Mouse (Mus musculus) midbrain, embryonic 16.5 days (tissue): Measurements from ENCODE around the gene Akr1b8. TPM values are rescaled to one million over a fixed set of nuclear protein-coding genes. Genes with fewer than 3 reads are reported as not detected.
A peak's percentile ranks its signal among the peaks of the same experiment; 100 is the strongest.
"Not testable (repeated sequence)": the region's sequence is repeated elsewhere in the genome, so short reads cannot be mapped to it uniquely, and the experiment has no call there.

Source experiments
- ATAC-seq: fragments of 200-750 bp; cut with Nextera tagmentation; 2 replicates; pipeline ENCODE4 v1.8.0; 2017; ENCODE audit warnings: moderate TSS enrichment
- H3K27ac ChIP-seq: fragments of 300-500 bp; sonication (generic); 2 replicates; pipeline ENCODE4 v1.5.1; 2014; ENCODE audit warnings: mild to moderate bottlenecking, low read length, mixed read lengths
- H3K27me3 ChIP-seq: fragments of 300-500 bp; sonication (generic); 2 replicates; pipeline ENCODE4 v1.6.1; 2014; ENCODE audit warnings: low read depth, low read length, mixed read lengths; ENCODE audit not compliant: control insufficient read depth, insufficient read depth
- H3K36me3 ChIP-seq: fragments of 300-500 bp; sonication (generic); 2 replicates; pipeline ENCODE4 v1.6.1; 2014; ENCODE audit warnings: mild to moderate bottlenecking, low read length, moderate library complexity, mixed read lengths; ENCODE audit not compliant: control insufficient read depth, insufficient read depth
- H3K4me1 ChIP-seq: fragments of 300-500 bp; sonication (generic); 2 replicates; pipeline ENCODE4 v1.6.1; 2014; ENCODE audit warnings: mild to moderate bottlenecking, low read length, mixed read lengths; ENCODE audit not compliant: control insufficient read depth, insufficient read depth
- H3K4me2 ChIP-seq: fragments of 300-500 bp; sonication (generic); 2 replicates; pipeline ENCODE4 v1.6.1; 2014; ENCODE audit warnings: mild to moderate bottlenecking, low read length, mixed read lengths
- H3K4me3 ChIP-seq: fragments of 300-500 bp; sonication (generic); 2 replicates; pipeline ENCODE4 v1.5.1; 2014; ENCODE audit warnings: low read depth, mild to moderate bottlenecking, low read length, moderate library complexity, mixed read lengths
- H3K9ac ChIP-seq: fragments of 300-500 bp; sonication (generic); 2 replicates; pipeline ENCODE4 v1.6.1; 2014; ENCODE audit warnings: low read depth, low read length, mixed read lengths
- H3K9me3 ChIP-seq: fragments of 300-500 bp; sonication (generic); replicated peaks from 2 replicates; pipeline ENCODE4 v1.6.1; 2014; ENCODE audit warnings: mild to moderate bottlenecking, low read length, mixed read lengths; ENCODE audit not compliant: control insufficient read depth, poor library complexity, severe bottlenecking
- WGBS: fragments of 180-500 bp; shearing (Covaris S2); extraction: QIAGEN DNeasy Blood & Tissue Kit; methylation state at CpG from one replicate; pipeline ENCODE4 v1.1.7; 2014; 5-methylcytosine and 5-hydroxymethylcytosine counted together
- polyA plus RNA-seq: library from polyadenylated mRNA; unstranded; fragments of >200 nt; fragmentation: Nextera tagmentation; extraction: Ambion mirVana; gene quantifications from 2 replicates; pipeline ENCODE4 v1.2.1, GENCODE M21; 2015

The Akr1b8 gene
- polyA plus RNA-seq, 1 experiment from 2014 or later = 2.7 TPM

- H3K27me3 ChIP-seq = no peaks in the 10 kb centered on the region
- no peak for ATAC-seq
- no peaks in the 10 kb centered on the region for H3K9me3 ChIP-seq
- no peak overlapping the region for H3K27ac ChIP-seq
- no peak overlapping the region for H3K9ac ChIP-seq
- H3K36me3 ChIP-seq = no peaks in the 10 kb centered on the region
- 27% methylated on average over 10 of the region's 10 CpGs for WGBS
- no peak overlapping the region for H3K4me3 ChIP-seq
- no peaks in the 10 kb centered on the region for H3K4me1 ChIP-seq
- H3K4me2 ChIP-seq = no peak overlapping the region
Observed at GRCm38 (mm10) chr6:34344135-34344850, 9.6 kb upstream of the Akr1b8 start.

- Histone ChIP-seq H3K4me2 (no peak overlapping the region; the same call in 1 of the 2 replicates), H3K36me3 (no peaks in the 10 kb centered on the region), H3K9me3 (no peaks in the 10 kb centered on the region), H3K27me3 (no peaks in the 10 kb centered on the region), H3K4me3 (no peak overlapping the region), H3K4me1 (no peaks in the 10 kb centered on the region), H3K27ac (no peak overlapping the region), H3K9ac (no peak overlapping the region)
- no peak for ATAC-seq
- WGBS = 21% methylated on average over 9 of the region's 9 CpGs
Observed at GRCm38 (mm10) chr6:34344935-34345334, 9.0 kb upstream of the Akr1b8 start.

- peak; percentile 73; the same call in 1 of the 2 replicates for ATAC-seq
- WGBS = 47% methylated on average over 14 of the region's 14 CpGs
- H3K36me3 ChIP-seq = no peaks in the 10 kb centered on the region
Observed at GRCm38 (mm10) chr6:34346096-34346898, 7.6 kb upstream of the Akr1b8 start.

GRCm38 (mm10) chr6:34350037-34350699, 3.8 kb upstream of the Akr1b8 start:
- Histone ChIP-seq H3K4me3 (no peak overlapping the region), H3K9ac (no peak overlapping the region), H3K27me3 (no peaks in the 10 kb centered on the region), H3K9me3 (no peaks in the 10 kb centered on the region), H3K27ac (no peak overlapping the region), H3K4me2 (no peak overlapping the region), H3K36me3 (no peaks in the 10 kb centered on the region), H3K4me1 (peaks cover 4% of the 10 kb centered on the region; the same call in 1 of the 2 replicates)
- no peak for ATAC-seq
- 85% methylated on average over 12 of the region's 12 CpGs for WGBS

More at GRCm38 (mm10) chr6:34346096-34346898, 7.6 kb upstream of the Akr1b8 start:
- no peaks in the 10 kb centered on the region for H3K4me1 ChIP-seq
- no peak overlapping the region for H3K27ac ChIP-seq
- H3K4me3 ChIP-seq = no peak overlapping the region
- H3K4me2 ChIP-seq = no peak overlapping the region
- H3K27me3 ChIP-seq = no peaks in the 10 kb centered on the region
- H3K9ac ChIP-seq = no peak overlapping the region
- no peaks in the 10 kb centered on the region for H3K9me3 ChIP-seq

- not testable (repeated sequence) for H3K27me3 ChIP-seq, ATAC-seq, H3K9ac ChIP-seq, H3K27ac ChIP-seq, H3K9me3 ChIP-seq, H3K4me2 ChIP-seq, H3K4me1 ChIP-seq, H3K36me3 ChIP-seq, H3K4me3 ChIP-seq
- 49% methylated on average over 8 of the region's 10 CpGs for WGBS
Observed at GRCm38 (mm10) chr6:34351481-34351880, 2.4 kb upstream of the Akr1b8 start.

- Histone ChIP-seq H3K4me1 (peaks cover 4% of the 10 kb centered on the region; the same call in 1 of the 2 replicates), H3K27me3 (no peaks in the 10 kb centered on the region), H3K9ac (no peak overlapping the region), H3K27ac (no peak overlapping the region), H3K4me2 (no peak overlapping the region), H3K36me3 (no peaks in the 10 kb centered on the region), H3K4me3 (no peak overlapping the region), H3K9me3 (no peaks in the 10 kb centered on the region)
- ATAC-seq = no peak
- 94% methylated on average over 3 of the region's 3 CpGs for WGBS
Observed at GRCm38 (mm10) chr6:34352401-34352800, 1.5 kb upstream of the Akr1b8 start.

- H3K4me3 ChIP-seq = no peak overlapping the region
- H3K4me2 ChIP-seq = no peak overlapping the region; the same call in 1 of the 2 replicates
- 81% methylated on average over 8 of the region's 8 CpGs for WGBS
Observed at GRCm38 (mm10) chr6:34354354-34355348, 732 bp downstream of the Akr1b8 start.

GRCm38 (mm10) chr6:34355349-34355747, 1.4 kb downstream of the Akr1b8 start:
- no peak overlapping the region for H3K27ac ChIP-seq
- ATAC-seq = no peak
- no peak overlapping the region for H3K4me2 ChIP-seq
- no peaks in the 10 kb centered on the region for H3K9me3 ChIP-seq
- H3K36me3 ChIP-seq = no peaks in the 10 kb centered on the region
- no peaks in the 10 kb centered on the region for H3K27me3 ChIP-seq
- H3K9ac ChIP-seq = no peak overlapping the region
- 84% methylated on average over 6 of the region's 6 CpGs for WGBS
- H3K4me1 ChIP-seq = peaks cover 4% of the 10 kb centered on the region; the same call in 1 of the 2 replicates
- no peak overlapping the region for H3K4me3 ChIP-seq

More at GRCm38 (mm10) chr6:34354354-34355348, 732 bp downstream of the Akr1b8 start:
- Histone ChIP-seq H3K9me3 (no peaks in the 10 kb centered on the region), H3K9ac (no peak overlapping the region), H3K27ac (no peak overlapping the region), H3K4me1 (peaks cover 4% of the 10 kb centered on the region; the same call in 1 of the 2 replicates), H3K36me3 (no peaks in the 10 kb centered on the region), H3K27me3 (no peaks in the 10 kb centered on the region)
- ATAC-seq = no peak
